Mouse (Mus musculus): ENCODE measurements around the gene Itga8.

Gene Itga8

GRCm38 (mm10) chr2:12090993-12091392 is 210.7 kb downstream of the Itga8 start:
- no peak for DNase-seq (ENCODE audit: low spot score)

GRCm38 (mm10) chr2:12085492-12085891 is 216.2 kb downstream of the Itga8 start:
- DNase-seq (ENCODE audit: low spot score), result no peak

DNA sequence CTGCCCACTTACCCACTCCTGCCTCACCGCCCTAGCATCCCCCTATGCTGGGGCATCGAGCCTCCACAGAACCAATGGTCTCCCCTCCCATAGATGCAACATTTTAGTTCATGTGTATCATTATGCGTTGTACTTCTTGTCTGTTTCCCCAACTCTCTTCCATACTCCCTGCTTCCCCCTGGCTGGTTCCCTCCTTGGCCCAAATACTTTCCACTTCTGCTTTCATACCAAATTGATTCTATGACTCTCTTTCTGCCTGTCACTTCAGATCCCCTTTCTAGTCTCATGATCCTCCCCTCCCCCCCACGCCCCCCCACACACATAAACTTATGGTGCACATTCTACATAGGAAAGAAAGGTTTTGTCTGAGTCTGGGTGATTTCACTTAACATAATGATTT is 217.4 kb downstream of the Itga8 start:
- no peak for DNase-seq (ENCODE audit: low spot score)

DNA sequence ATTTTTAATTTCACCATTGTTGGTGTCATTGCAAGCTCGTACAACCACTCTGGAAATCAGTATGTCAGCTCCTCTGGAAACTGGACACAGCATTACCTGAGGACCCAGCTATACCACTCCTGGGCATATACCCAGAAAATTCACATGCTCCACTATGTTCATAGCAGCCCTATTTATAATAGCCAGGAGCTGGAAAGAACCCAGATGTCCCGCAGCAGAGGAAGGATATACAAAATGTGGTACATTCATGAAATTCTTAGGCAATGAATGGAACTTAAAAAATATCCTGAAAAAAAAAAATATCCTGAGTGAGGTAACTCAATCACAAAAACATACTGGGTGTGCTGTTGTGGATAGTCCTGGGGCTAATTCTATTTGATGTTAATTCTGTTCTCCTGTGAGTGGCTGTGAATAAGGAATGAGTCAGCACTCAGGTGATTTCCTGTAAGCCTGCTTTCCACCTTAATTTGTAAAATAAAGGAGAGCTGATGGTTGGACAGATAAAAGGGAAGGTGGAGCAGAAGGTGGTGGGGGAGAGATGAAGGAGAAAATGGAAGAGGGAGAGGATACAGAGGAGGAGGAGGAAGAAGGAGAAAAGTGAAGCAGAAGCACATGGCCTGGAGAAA is 224.3 kb downstream of the Itga8 start:
- DNase-seq (ENCODE audit: low spot score), result no peak

DNA sequence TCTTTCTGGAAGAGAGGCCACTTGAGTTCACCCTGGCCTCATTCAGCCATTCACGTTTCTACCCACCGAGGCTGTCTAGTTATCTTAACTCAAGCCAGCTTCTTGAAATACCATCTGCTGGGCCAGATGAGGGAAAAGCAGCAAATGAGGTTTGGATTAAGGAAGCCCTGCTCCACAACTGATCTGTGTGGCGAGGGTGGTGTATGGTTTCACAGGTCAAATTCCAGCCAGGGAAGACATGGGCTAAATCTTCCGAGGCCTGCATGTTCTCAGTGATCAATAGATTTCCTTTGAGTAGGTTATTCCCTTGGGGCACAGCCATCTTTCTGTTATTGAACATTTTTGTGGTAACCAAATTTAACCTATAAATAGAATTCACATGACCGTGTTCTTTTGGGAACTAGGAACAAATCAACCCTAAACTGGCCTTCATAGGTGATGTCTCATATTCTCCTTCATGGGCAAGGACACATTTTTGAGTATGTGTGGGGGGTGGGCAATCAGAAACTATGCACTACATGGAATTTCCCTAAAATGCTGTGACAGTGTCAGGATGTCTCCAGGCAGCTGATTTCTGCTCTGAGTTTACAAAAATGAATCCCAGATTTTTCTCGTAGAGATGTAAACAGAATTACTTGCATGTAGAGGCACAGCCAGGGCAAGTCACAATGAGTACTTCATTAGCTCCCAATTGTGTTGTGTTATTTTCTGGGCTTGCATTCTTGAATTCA is 235.9 kb downstream of the Itga8 start:
- peak; percentile 75 for DNase-seq (ENCODE audit: low spot score)

DNA sequence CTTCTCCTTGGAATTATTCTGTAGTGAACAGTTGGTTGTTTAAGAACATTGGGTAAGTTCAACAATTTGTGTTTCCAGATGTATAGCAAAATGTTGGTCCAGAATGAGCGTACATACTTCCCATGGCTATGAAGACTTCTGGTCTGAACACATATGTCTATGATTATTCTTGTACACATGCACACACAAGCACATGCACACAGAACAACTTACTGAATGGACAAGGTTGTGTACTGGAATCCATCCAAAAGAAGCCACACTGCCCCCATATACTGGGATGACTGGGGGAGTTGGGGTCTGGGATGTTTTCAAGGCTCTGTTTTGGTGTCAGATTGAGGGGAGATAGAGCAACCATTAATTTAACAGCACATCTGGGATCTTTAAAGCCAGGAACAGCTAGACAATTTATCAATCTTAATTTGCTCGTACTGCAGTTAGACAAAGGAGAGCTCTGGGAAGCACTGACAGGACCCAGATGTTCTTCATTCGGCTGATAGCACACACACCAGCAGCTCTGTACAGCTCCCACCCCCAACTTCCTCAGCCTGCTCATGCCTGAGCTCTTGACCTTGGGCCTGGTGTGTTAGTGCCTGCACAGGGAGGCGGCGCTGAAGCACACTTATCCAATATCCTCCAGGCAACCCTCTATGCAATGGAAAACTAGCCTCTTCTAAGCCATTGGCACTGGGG is 241.5 kb downstream of the Itga8 start:
- peak; percentile 85 for DNase-seq (ENCODE audit: low spot score)

Data from embryo, embryonic 10 days (tissue).